Mouse (Mus musculus): Measurements from ENCODE around the gene Dad1.

The Dad1 gene

GRCm38 (mm10) chr14:54206750-54207550, 47.0 kb downstream of the Dad1 start:
- TF ChIP-seq GATA4 (IDR thresholded peaks at IDR 0.05; ENCODE audit: insufficient replicate concordance, low read length): no peak

GRCm38 (mm10) chr14:54206309-54206708, 47.6 kb downstream of the Dad1 start:
- no peak for TF ChIP-seq GATA4 (IDR thresholded peaks at IDR 0.05; ENCODE audit: insufficient replicate concordance, low read length)

- no peak for TF ChIP-seq GATA4 (IDR thresholded peaks at IDR 0.05; ENCODE audit: insufficient replicate concordance, low read length)
Measured at GRCm38 (mm10) chr14:54205904-54206303, 48.0 kb downstream of the Dad1 start.

GRCm38 (mm10) chr14:54204786-54205185, 49.1 kb downstream of the Dad1 start:
- no peak for TF ChIP-seq GATA4 (IDR thresholded peaks at IDR 0.05; ENCODE audit: insufficient replicate concordance, low read length)

- TF ChIP-seq GATA4 (IDR thresholded peaks at IDR 0.05; ENCODE audit: insufficient replicate concordance, low read length): no peak
Measured at GRCm38 (mm10) chr14:54204311-54204710, 49.6 kb downstream of the Dad1 start.

GRCm38 (mm10) chr14:54203776-54204175, 50.1 kb downstream of the Dad1 start:
- TF ChIP-seq GATA4 (IDR thresholded peaks at IDR 0.05; ENCODE audit: insufficient replicate concordance, low read length): no peak

- TF ChIP-seq GATA4 (IDR thresholded peaks at IDR 0.05; ENCODE audit: insufficient replicate concordance, low read length): no peak
Measured at GRCm38 (mm10) chr14:54203207-54203606, 50.7 kb downstream of the Dad1 start.

GRCm38 (mm10) chr14:54200363-54200762, 53.5 kb downstream of the Dad1 start:
- no peak for TF ChIP-seq GATA4 (IDR thresholded peaks at IDR 0.05; ENCODE audit: insufficient replicate concordance, low read length)

GRCm38 (mm10) chr14:54199662-54200061, 54.2 kb downstream of the Dad1 start:
- TF ChIP-seq GATA4 (IDR thresholded peaks at IDR 0.05; ENCODE audit: insufficient replicate concordance, low read length): no peak

- no peak for TF ChIP-seq GATA4 (IDR thresholded peaks at IDR 0.05; ENCODE audit: insufficient replicate concordance, low read length)
Measured at GRCm38 (mm10) chr14:54197740-54198139, 56.2 kb downstream of the Dad1 start.

- no peak for TF ChIP-seq GATA4 (IDR thresholded peaks at IDR 0.05; ENCODE audit: insufficient replicate concordance, low read length)
Measured at GRCm38 (mm10) chr14:54195838-54196423, 58.0 kb downstream of the Dad1 start.

GRCm38 (mm10) chr14:54193354-54194133, 60.4 kb downstream of the Dad1 start:
- TF ChIP-seq GATA4 (IDR thresholded peaks at IDR 0.05; ENCODE audit: insufficient replicate concordance, low read length): no peak

GRCm38 (mm10) chr14:54192462-54192847, 61.4 kb downstream of the Dad1 start:
- no peak for TF ChIP-seq GATA4 (IDR thresholded peaks at IDR 0.05; ENCODE audit: insufficient replicate concordance, low read length)

GRCm38 (mm10) chr14:54191594-54192461, 62.1 kb downstream of the Dad1 start:
- no peak for TF ChIP-seq GATA4 (IDR thresholded peaks at IDR 0.05; ENCODE audit: insufficient replicate concordance, low read length)

- no peak for TF ChIP-seq GATA4 (IDR thresholded peaks at IDR 0.05; ENCODE audit: insufficient replicate concordance, low read length)
Measured at GRCm38 (mm10) chr14:54191026-54191390, 62.9 kb downstream of the Dad1 start.
